Mouse (Mus musculus) retina, embryonic 14.5 days (tissue): ENCODE measurements around the gene Ctdspl.

Experiments used
- DNase-seq: peaks from one replicate; pipeline ENCODE4 v3.0.0-alpha.2; 2015; ENCODE audit warnings: low spot score

The Ctdspl gene

GRCm38 (mm10) chr9:119028226-119029195, 102.3 kb downstream of the Ctdspl start:
- DNase-seq, result no peak

- DNase-seq, result peak; percentile 80
Measured at GRCm38 (mm10) chr9:119029568-119029967, 103.3 kb downstream of the Ctdspl start.

GRCm38 (mm10) chr9:119031038-119031437, 104.8 kb downstream of the Ctdspl start:
- no peak for DNase-seq

- DNase-seq, result no peak
Measured at GRCm38 (mm10) chr9:119031772-119032171, 105.5 kb downstream of the Ctdspl start.

- no peak for DNase-seq
Measured at GRCm38 (mm10) chr9:119032538-119032937, 106.3 kb downstream of the Ctdspl start.

- no peak for DNase-seq
Measured at GRCm38 (mm10) chr9:119033111-119033921, 107.1 kb downstream of the Ctdspl start.

GRCm38 (mm10) chr9:119034069-119034468, 107.8 kb downstream of the Ctdspl start:
- DNase-seq, result no peak

- DNase-seq, result no peak
Measured at GRCm38 (mm10) chr9:119034676-119035665, 108.7 kb downstream of the Ctdspl start.

- DNase-seq, result no peak
Measured at GRCm38 (mm10) chr9:119035836-119036235, 109.6 kb downstream of the Ctdspl start.

GRCm38 (mm10) chr9:119037076-119037730, 111.0 kb downstream of the Ctdspl start:
- DNase-seq, result no peak

- no peak for DNase-seq
Measured at GRCm38 (mm10) chr9:119038574-119038973, 112.3 kb downstream of the Ctdspl start.

GRCm38 (mm10) chr9:119040101-119040775, 114.0 kb downstream of the Ctdspl start:
- DNase-seq, result no peak

GRCm38 (mm10) chr9:119048182-119048903, 122.1 kb downstream of the Ctdspl start:
- DNase-seq, result no peak

- DNase-seq, result no peak
Measured at GRCm38 (mm10) chr9:119051158-119051557, 124.9 kb downstream of the Ctdspl start.

- peak; percentile 61 for DNase-seq
Measured at GRCm38 (mm10) chr9:119052154-119052944, 126.1 kb downstream of the Ctdspl start, which contains the start of gene Vill. Gene Vill, plus strand, starts transcription at chr9:119052778.

GRCm38 (mm10) chr9:119053964-119054576, 127.8 kb downstream of the Ctdspl start:
- DNase-seq, result no peak

- DNase-seq, result no peak
Measured at GRCm38 (mm10) chr9:119055336-119055735, 129.1 kb downstream of the Ctdspl start.

GRCm38 (mm10) chr9:119058245-119058644, 132.0 kb downstream of the Ctdspl start:
- no peak for DNase-seq
